Mouse (Mus musculus) urinary bladder, postnatal 4 days (tissue): Measurements from ENCODE around the gene Klk7.

Experiments
- DNase-seq, 2 experiments: peaks; one replicate each; pipeline ENCODE4 v3.0.0; 2021 to 2022; ENCODE audit warnings: low spot score in 2 of 2

The Klk7 gene

DNA sequence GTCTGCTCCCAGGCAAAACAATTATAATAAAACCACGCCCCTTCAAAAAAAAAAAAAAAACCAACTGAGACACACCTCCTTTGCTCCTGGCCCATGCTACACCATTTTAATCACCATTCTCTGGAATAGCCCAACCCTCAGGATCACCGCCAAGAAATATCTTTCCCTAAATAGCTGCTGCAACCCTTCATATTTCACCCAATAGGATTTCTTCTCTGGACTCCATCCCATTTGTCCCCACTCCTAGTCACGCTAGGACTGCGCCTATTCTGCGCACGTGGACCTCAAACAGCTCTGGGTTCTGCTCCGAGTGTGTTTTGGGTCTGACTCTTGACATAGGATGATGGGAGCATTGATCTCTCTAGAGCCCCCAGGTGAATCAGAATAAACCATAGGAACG is 14.7 kb upstream of the Klk7 start:
- DNase-seq, result no peak

GRCm38 (mm10) chr7:43797333-43797769 is 13.7 kb upstream of the Klk7 start, which contains the start of gene Klk8:
Klk8 (plus strand) TSS chr7:43797577.
- DNase-seq, result no peak

DNA sequence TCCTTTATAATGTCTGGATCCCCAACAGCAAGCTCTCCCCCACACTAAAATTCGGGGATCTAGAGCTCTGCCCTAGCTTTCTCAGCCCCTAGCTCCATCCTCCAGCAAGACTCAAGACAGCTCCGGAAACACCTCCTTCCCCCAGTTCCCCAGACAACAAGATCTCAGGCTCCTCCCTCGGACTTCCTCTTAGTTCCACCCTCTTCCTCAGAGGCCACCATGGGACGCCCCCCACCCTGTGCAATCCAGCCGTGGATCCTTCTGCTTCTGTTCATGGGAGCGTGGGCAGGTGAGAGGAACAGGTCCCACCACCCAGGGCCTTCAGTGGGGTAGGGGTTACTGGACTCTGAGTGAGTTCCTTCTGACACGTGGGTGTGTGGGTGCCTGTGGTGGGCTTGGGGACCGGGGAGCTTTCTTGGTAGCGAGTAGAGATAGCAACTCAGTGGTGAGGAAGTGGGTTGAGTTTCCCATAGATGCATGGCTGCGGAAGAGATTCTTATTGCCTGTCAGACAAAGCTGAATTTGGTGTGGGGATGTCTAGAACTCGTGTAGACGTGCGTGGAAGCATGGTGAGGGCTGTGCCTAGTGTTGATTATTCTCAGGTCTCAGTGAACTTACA is 13.1 kb upstream of the Klk7 start:
- DNase-seq, result no peak

GRCm38 (mm10) chr7:43799876-43800275 is 11.2 kb upstream of the Klk7 start:
- no peak for DNase-seq

DNA sequence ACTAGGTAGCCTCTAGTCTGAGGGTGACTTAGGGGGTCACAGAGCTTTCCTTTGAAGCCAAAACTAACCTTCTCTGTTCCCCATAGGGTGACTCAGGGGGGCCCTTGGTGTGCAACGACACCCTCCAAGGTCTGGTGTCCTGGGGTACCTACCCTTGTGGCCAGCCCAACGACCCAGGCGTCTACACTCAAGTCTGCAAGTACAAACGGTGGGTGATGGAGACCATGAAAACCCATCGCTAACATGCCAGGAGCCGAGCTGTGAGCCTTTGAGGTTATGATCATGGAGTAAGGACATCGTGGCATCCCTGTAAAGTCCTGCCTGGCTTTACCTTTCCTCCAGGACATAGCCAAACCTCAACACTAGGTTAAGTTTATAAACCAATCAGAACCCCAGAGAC is 4.1 kb downstream of the Klk7 start:
- DNase-seq, result peak in 1 of 2 experiments; percentile 53

DNA sequence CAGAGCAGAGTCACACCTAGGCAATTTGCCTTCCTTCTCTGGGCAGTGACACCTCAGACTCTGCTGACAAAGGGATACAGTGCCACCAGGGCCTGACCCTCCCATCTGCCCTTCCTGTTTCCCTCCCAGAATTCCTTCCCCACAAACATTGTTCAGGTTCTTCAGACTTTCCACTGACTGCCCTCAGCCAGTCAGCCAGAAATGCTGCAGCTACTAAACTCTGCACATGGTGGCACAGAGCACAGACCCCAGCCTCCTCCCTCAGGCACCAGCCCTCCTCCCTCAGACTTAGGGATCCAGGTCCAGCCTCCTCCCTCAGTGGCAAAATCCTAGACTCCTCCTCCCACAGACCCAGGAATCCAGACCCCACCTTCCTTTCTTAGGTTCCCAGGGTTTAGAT is 5.7 kb downstream of the Klk7 start:
- DNase-seq, result peak in 1 of 2 experiments; percentile 47

DNA sequence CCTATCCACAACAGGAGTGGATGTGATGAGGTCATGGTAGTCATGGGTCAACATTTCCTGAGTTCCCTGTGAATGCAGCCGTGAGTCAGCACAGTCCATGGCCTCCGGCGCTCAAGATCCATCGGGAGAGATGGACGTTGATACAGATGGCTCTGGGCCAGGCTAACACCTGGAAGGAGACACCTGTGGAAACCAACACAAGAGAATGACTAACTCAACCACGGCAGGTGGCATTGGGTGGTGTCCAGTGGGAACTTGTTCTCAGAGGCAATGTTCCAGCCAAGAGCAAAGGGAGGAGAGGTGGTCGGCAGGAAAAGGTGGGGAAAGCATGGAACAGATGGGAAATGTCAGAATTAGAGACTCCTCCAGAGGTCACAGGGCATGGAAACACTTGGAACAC is 10.5 kb downstream of the Klk7 start:
- DNase-seq, result peak in 1 of 2 experiments; percentile 52

- peak in 1 of 2 experiments; percentile 47 for DNase-seq
These were observed 13.1 kb downstream of the Klk7 start, which contains the start of gene Klk6 for GRCm38 (mm10) chr7:43824199-43824598. Klk6 (plus strand) TSS chr7:43824499.

DNA sequence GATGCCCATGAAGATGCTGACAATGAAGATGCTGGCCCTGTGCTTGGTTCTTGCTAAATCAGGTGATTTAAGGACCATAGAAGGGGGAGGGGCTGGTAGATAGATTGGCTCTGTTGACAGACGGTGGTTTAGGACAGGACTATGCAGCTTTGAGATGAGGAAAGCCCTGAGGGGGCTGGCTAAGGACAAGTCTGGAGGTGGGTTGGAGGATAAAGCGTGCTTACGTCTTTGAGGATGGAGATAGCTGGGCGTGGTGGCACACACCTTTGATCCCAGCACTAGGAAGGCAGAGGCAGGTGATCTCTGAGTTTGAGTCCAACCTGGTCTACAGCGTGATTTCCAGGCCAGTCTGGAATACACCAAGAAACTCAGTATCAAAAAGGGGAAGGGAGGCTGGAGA is 15.0 kb downstream of the Klk7 start:
- peak in 1 of 2 experiments; percentile 44 for DNase-seq

DNA sequence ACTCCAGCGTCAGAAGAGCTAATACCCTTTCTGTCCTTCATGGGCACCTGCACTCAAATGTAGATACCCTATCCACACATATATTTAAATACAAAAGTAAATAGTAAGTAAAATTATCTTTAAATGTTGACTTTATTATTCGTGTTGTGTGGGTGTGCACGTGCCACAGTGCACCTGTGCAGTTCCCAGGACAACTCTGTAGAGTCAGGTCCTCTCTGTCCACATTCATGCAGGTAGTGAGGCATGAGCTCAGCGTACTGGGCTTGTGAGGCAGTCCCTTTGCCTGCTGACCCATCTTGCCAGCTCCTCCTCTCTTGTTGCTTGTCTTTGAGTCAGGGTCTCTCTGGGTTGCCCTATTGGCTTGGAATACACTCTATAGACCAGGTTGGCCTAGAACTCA is 16.6 kb downstream of the Klk7 start:
- peak in 1 of 2 experiments; percentile 26 for DNase-seq

DNA sequence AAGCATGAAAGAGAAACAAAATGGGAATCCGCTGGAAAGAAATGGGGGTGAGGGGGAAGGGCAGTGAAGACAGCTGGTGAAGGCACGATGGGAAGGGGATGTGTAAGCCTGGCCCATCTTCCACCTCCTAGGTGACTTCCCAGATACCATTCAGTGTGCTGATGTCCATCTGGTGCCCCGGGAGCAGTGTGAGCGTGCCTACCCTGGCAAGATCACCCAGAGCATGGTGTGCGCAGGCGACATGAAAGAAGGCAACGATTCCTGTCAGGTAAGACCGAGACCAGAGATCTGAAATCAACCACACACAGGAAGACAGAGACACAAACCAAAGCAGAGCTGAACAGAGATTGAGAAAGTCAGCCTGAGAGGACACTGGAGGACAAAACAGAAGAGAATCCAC is 17.9 kb downstream of the Klk7 start:
- peak in 1 of 2 experiments; percentile 48 for DNase-seq

- peak in 1 of 2 experiments; percentile 56 for DNase-seq
These were observed 30.6 kb downstream of the Klk7 start, which contains the start of gene Klk5 for GRCm38 (mm10) chr7:43841701-43842100. Klk5 (plus strand) TSS chr7:43841971.

GRCm38 (mm10) chr7:43843801-43844200 is 32.7 kb downstream of the Klk7 start:
- no peak for DNase-seq

DNA sequence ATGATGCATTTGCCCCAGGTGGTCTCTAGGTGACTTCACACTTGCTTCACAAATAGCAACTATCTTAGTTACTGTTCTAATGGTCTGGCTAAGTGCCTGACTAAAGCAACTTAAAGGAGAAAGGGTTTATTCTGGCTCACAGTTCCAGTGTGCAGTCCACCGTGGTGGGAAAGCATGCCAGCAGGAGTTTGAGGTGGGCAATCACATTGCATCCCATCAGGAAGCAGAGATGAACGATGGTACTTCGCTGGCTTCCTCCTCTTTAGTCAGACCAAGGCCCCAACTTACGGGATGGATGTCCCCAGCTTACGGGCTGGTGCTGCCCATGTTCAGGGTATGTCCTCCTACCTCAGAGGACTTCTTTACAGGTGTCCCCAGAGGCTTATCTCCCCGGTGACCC is 40.5 kb downstream of the Klk7 start:
- no peak for DNase-seq

- DNase-seq, result peak in 1 of 2 experiments; percentile 47
These were observed 43.7 kb downstream of the Klk7 start for GRCm38 (mm10) chr7:43854642-43855380.

- DNase-seq, result peak in 1 of 2 experiments; percentile 19
These were observed 44.6 kb downstream of the Klk7 start for GRCm38 (mm10) chr7:43855709-43856108.

DNA sequence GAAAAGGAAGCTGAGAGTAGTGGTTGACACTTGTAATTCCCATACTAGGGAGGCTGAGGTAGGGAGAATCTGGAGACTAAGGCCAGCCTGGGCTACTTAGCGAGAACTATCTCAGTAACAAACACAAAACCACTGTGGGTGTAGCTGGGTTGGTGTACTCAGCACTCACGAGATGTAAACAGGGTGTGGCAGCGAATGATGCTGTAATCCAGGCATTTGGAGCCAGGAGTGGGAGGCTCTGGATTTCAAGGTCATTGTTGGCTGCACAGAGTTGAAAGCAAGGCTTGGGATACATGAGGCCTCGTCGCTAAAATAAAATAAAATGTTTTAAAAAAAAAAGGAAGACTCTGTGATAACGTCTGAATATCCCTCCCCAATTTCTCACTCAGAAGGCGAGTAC is 45.2 kb downstream of the Klk7 start:
- peak in 1 of 2 experiments; percentile 32 for DNase-seq

GRCm38 (mm10) chr7:43857501-43857900 is 46.4 kb downstream of the Klk7 start:
- no peak for DNase-seq

- DNase-seq, result peak in 1 of 2 experiments; percentile 54
These were observed 49.3 kb downstream of the Klk7 start for GRCm38 (mm10) chr7:43860411-43860810.
